Mouse (Mus musculus): ENCODE measurements around the gene Rgs9. TPM values are rescaled to one million over a fixed set of nuclear protein-coding genes. Genes with fewer than 3 reads are reported as not detected.

The Rgs9 gene
- polyA plus RNA-seq, 1 experiment from 2014 or later = 2.1 TPM

DNA sequence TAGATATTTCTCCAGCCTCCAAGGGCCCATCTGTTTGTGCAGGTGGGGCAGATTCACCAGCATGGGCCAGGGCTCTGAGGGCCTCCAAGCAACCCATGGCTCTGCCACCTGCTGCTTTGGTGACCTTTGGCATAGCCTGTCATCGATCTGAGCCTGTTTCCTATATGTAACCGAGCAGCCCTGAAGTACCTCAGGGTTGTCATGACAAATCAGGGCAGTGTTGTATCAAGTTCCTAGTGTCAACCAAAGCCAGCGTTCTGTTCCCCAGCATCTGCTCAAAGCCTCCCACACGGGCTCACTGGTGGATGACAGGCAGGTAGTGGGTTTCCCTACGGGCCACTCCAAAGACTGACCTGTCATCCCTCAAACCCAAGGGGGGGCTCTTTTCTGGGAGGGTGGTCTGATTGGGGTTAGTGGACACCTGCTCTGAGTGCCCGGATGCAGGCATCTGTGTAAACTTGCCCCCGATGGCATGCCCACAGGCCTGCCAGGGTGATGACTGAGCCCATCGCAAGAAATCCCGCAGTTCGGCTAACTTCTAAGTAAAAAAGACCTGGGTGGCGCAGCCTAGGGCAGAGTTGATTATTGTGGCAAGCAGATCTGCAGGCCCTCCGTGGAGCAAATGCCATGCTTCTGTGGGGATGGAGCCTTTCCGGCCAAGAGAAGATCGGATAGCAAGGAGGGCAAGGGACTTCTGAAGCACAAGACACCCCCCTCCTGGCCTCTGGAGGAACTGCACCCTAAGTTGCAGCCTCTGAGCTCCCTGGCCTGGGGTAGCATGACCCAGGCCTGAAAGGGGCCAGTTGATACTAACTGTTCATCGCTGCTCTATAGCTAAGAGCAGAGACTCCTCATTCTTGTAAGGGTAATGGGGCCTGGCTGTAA is 105.0 kb downstream of the Rgs9 start:
- H3K9me3 ChIP-seq = no peaks in the 10 kb centered on the region
- ATAC-seq (ENCODE audit: insufficient number of reproducible peaks, insufficient read depth, low FRiP score, low TSS enrichment, low read depth) = peak; percentile 37; the same call in 1 of the 2 replicates
- no peaks in the 10 kb centered on the region for H3K27me3 ChIP-seq
- no peaks in the 10 kb centered on the region for H3K36me3 ChIP-seq
- peak overlapping the region; percentile 52; the same call in 1 of the 2 replicates for H3K9ac ChIP-seq
- H3K27ac ChIP-seq = no peak overlapping the region
- peak overlapping the region; percentile 37 for H3K4me2 ChIP-seq
- no peak overlapping the region for H3K4me3 ChIP-seq
- peaks cover 4% of the 10 kb centered on the region; the same call in 1 of the 2 replicates for H3K4me1 ChIP-seq
- 31% methylated on average over 15 of the region's 15 CpGs for WGBS

DNA sequence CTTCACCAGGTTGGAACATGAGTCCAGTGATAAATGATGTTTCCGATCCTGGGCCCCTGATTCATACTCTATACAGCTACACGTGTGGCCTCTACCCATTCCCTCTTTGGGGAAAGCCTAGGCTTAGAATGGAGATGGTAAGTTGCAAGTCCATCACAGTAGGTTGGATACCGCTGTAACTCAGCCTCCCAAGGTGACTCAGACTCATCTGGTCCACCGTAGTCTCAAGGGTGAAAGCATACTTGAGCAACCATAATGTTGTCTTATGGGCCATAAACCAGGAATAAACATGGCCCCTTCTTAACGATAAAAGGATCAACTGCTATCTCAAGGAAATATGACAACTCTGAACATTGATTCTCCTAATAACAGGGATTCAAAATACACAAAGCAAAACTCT is 109.7 kb downstream of the Rgs9 start:
- no peaks in the 10 kb centered on the region for H3K27me3 ChIP-seq
- H3K4me1 ChIP-seq = peaks cover 4% of the 10 kb centered on the region; the same call in 1 of the 2 replicates
- H3K36me3 ChIP-seq = no peaks in the 10 kb centered on the region
- 94% methylated on average over 5 of the region's 5 CpGs for WGBS
- no peaks in the 10 kb centered on the region for H3K9me3 ChIP-seq
- no peak overlapping the region for H3K4me3 ChIP-seq
- H3K9ac ChIP-seq = no peak overlapping the region
- ATAC-seq (ENCODE audit: insufficient number of reproducible peaks, insufficient read depth, low FRiP score, low TSS enrichment, low read depth) = no peak
- no peak overlapping the region for H3K4me2 ChIP-seq
- H3K27ac ChIP-seq = no peak overlapping the region

DNA sequence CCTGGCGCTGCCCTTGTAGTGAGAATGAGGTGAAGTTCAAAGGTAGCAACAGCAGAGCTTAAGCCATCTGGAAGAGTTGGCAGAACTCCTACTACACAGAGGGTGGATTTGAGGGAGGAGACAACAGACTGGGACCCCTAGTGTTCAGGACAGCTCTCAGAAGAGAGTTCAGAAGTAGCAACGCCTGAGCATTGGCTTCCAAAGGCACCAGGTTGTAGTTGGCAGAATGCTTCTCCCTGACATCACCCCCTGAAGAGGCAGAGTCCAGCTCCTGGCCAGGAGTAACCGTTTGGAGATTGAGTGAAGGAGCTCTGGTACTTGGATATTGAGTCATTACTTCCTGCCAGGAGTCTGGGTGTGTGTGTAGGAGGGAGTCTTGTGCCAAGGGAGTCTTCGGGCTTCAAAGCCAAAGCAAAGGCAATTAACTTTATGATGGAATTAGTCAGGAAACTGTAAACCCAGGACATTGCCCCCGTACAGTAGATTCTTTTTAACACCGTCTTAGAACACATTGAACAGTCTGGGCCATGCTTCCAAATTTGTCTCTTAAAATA is 110.2 kb downstream of the Rgs9 start:
- no peak overlapping the region for H3K4me3 ChIP-seq
- H3K36me3 ChIP-seq = no peaks in the 10 kb centered on the region
- no peak for ATAC-seq (ENCODE audit: insufficient number of reproducible peaks, insufficient read depth, low FRiP score, low TSS enrichment, low read depth)
- no peaks in the 10 kb centered on the region for H3K9me3 ChIP-seq
- 77% methylated on average over 6 of the region's 6 CpGs for WGBS
- H3K27me3 ChIP-seq = no peaks in the 10 kb centered on the region
- H3K27ac ChIP-seq = no peak overlapping the region
- H3K4me1 ChIP-seq = no peaks in the 10 kb centered on the region
- H3K9ac ChIP-seq = no peak overlapping the region
- H3K4me2 ChIP-seq = no peak overlapping the region

DNA sequence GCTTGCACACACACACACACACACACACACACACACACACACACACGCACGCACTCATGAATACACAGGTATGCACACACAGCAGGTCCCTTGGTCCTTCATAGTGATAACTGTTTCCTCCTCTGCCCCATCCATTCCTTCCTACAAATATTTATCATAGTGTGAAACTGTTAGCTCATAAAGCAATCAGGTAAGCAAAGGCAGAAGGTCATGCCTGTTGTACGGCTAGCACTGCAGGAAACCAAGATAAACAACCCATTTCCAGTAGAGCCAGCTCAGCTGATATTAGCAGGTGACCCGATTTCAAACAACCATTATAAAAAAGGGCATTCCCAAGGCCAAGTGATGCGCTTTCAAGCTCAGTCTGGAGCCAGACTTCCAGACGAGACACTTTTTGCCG is 116.8 kb downstream of the Rgs9 start:
- Histone ChIP-seq H3K27me3 (no peaks in the 10 kb centered on the region), H3K9me3 (no peaks in the 10 kb centered on the region), H3K36me3 (no peaks in the 10 kb centered on the region), H3K4me2 (no peak overlapping the region), H3K4me1 (peaks cover 9% of the 10 kb centered on the region), H3K9ac (no peak overlapping the region), H3K4me3 (no peak overlapping the region), H3K27ac (no peak overlapping the region)
- ATAC-seq (ENCODE audit: insufficient number of reproducible peaks, insufficient read depth, low FRiP score, low TSS enrichment, low read depth) = no peak
- WGBS = 70% methylated on average over 7 of the region's 7 CpGs

DNA sequence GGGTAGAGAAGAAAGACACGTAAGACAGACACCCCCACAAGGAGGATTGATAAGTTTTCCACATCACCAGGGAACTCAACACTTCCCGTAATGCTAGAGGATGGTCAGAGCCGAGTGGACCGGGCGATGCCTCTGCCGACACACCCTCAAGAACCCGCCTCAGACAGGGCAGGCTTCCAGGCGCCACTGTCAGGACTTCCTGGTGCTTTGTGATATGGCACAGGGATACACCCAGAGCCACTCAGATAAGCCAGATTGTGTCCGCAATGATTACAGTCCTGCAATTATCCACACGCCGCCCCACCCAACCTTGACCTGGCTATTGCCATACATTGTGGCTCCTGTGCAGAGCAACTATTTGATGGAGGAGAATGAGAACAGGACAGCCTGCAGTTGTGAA is 117.6 kb downstream of the Rgs9 start:
- Histone ChIP-seq H3K27ac (no peak overlapping the region), H3K4me1 (peaks cover 9% of the 10 kb centered on the region), H3K4me2 (no peak overlapping the region), H3K9me3 (no peaks in the 10 kb centered on the region), H3K4me3 (no peak overlapping the region), H3K9ac (no peak overlapping the region), H3K27me3 (no peaks in the 10 kb centered on the region), H3K36me3 (no peaks in the 10 kb centered on the region)
- 89% methylated on average over 11 of the region's 11 CpGs for WGBS
- ATAC-seq (ENCODE audit: insufficient number of reproducible peaks, insufficient read depth, low FRiP score, low TSS enrichment, low read depth) = no peak

DNA sequence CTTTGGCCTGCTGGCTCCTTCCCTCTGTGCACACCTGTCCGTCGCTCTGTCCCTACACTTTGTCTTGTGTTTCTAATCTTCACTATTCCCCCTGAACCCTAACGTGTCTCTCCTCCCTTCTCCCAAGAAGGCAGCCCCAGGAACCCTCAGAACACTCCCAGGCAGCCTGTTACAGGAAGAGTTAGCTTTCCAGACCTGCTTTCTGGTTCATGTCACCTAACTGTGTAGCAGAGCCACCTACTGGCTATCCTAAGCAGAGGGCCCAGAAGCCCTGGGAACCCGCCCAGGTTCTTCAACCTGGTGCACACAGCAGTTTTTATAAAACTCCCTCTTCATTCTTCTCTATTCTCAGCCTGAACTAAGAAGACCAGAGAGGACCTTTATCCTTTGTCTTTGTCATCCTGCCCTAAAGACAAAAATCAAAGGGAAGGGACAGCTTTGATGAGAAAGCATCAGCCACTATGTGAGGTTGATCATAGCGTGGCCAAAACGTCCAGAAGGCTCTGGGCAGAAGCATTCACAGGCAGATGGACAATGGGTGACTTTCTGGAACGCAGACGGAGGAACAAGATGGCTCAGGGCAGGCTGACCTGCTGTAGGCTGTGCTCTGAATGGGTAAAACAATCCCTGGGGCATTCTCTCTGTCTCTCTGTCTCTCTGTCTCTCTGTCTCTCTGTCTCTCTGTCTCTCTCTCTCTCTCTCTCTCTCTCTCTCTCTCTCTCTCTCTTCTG is 119.0 kb downstream of the Rgs9 start:
- H3K4me2 ChIP-seq = no peak overlapping the region
- H3K4me1 ChIP-seq = peaks cover 9% of the 10 kb centered on the region
- H3K27ac ChIP-seq = no peak overlapping the region
- H3K9ac ChIP-seq = no peak overlapping the region
- H3K4me3 ChIP-seq = no peak overlapping the region
- H3K9me3 ChIP-seq = no peaks in the 10 kb centered on the region
- ATAC-seq (ENCODE audit: insufficient number of reproducible peaks, insufficient read depth, low FRiP score, low TSS enrichment, low read depth) = no peak
- 46% methylated on average over 8 of the region's 8 CpGs for WGBS
- H3K27me3 ChIP-seq = no peaks in the 10 kb centered on the region
- no peaks in the 10 kb centered on the region for H3K36me3 ChIP-seq

DNA sequence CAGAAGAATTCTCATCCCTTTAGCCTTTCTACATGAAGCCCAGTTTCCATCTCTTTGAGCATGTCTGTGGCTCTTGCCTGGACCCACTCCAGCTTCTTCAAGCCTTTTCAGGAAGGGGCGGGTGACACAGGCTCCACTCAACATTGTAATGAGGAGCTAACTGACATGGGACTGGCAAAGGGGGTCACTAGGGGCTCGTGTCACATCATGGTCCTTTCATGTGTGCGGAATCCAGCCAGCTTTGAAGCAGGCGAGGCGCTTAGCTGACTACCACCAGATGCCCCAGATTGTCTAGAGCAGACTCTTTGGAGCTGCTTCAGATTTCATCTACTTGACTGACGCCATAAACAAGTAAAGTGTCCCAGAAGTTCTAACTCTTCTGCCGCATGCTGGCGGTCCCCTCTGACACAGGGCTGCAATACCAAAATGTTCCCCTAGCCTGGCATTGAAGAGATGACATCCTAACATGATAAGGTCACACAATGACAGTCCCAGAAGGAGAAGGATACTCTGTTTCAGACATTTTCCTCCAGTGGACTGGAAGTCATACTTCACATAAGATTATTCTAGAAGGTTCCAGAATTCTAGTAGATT is 122.5 kb downstream of the Rgs9 start:
- no peak overlapping the region for H3K4me2 ChIP-seq
- ATAC-seq (ENCODE audit: insufficient number of reproducible peaks, insufficient read depth, low FRiP score, low TSS enrichment, low read depth) = no peak
- no peak overlapping the region for H3K4me3 ChIP-seq
- no peaks in the 10 kb centered on the region for H3K27me3 ChIP-seq
- H3K27ac ChIP-seq = no peak overlapping the region
- H3K36me3 ChIP-seq = no peaks in the 10 kb centered on the region
- H3K9ac ChIP-seq = no peak overlapping the region
- H3K4me1 ChIP-seq = peaks cover 5% of the 10 kb centered on the region
- peaks cover 3% of the 10 kb centered on the region; the same call in 1 of the 2 replicates for H3K9me3 ChIP-seq
- WGBS = 62% methylated on average over 8 of the region's 8 CpGs

Other genes with a start within 250 kb of the Rgs9 start
- not detected in 2 replicates for gene E030025P04Rik, start 153.8 kb downstream of the Rgs9 start, polyA plus RNA-seq (2015; fragmentation: Nextera tagmentation; extraction: Ambion mirVana)
- gene Gna13, start 64.7 kb upstream of the Rgs9 start, polyA plus RNA-seq (2015; fragmentation: Nextera tagmentation; extraction: Ambion mirVana) = 21.4 and 22.1 TPM in 2 replicates
- gene 9930022D16Rik, start 115.8 kb upstream of the Rgs9 start, polyA plus RNA-seq (2015; fragmentation: Nextera tagmentation; extraction: Ambion mirVana) = not detected in 2 replicates
- gene Amz2, start 127.8 kb upstream of the Rgs9 start, polyA plus RNA-seq (2015; fragmentation: Nextera tagmentation; extraction: Ambion mirVana) = 48.4 and 53.6 TPM in 2 replicates
- gene Arsg, start 175.2 kb upstream of the Rgs9 start, polyA plus RNA-seq (2015; fragmentation: Nextera tagmentation; extraction: Ambion mirVana) = 3.3 and 3.4 TPM in 2 replicates
- gene Slc16a6, start 175.5 kb upstream of the Rgs9 start, polyA plus RNA-seq (2015; fragmentation: Nextera tagmentation; extraction: Ambion mirVana) = 3.6 and 4.4 TPM in 2 replicates